In genomic region chrX:85676808-85677207, GRCm38 (mm10) we compare ENCODE assay signal across 10 mouse cellular contexts.
DNase-seq lines count a peak whose midpoint lies in the region; ATAC-seq and TF ChIP-seq lines count a peak whose summit lies in the region.
"Had no signal": no experiment of that assay in that cellular context is flagged by ENCODE, and none has a peak within 500 bp of the region (broad histone marks: within the 10 kb centered on the region; RNA-seq: fewer than 3 reads in every experiment).

No protein-coding gene starts in this region.

- no peaks in the 10 kb centered on the region for H3K36me3 ChIP-seq in kidney, embryonic 15.5 days
- no peaks in the 10 kb centered on the region for H3K36me3 ChIP-seq in ES-E14 (ENCODE audit: control insufficient read depth, insufficient read depth, low read length, poor library complexity, severe bottlenecking)
- no peaks in the 10 kb centered on the region for H3K36me3 ChIP-seq in midbrain, embryonic 14.5 days (ENCODE audit: control insufficient read depth, insufficient read depth, low read length)

- no peak for TF ChIP-seq POLR2A in cerebellum, adult 2 months (IDR thresholded peaks at IDR 0.05; ENCODE audit: borderline replicate concordance, insufficient read depth, low read length)

- no peak for ATAC-seq in kidney, embryonic 15.5 days (replicated peaks; ENCODE audit: low FRiP score)
- ATAC-seq in frontal cortex, adult (ENCODE audit: low TSS enrichment), result peak; percentile 57
- no peak; the same call in 1 of the 2 replicates for ATAC-seq in midbrain, embryonic 14.5 days (ENCODE audit: low FRiP score, low TSS enrichment)

- H3K4me3 ChIP-seq in kidney, embryonic 15.5 days (replicated peaks), result no peak overlapping the region
- no peak overlapping the region for H3K4me3 ChIP-seq in ES-E14 (ENCODE audit: insufficient read depth in 1 of 2, low read depth in 1 of 2, low read length in 2 of 2, poor library complexity in 1 of 2, severe bottlenecking in 1 of 2)
- H3K4me3 ChIP-seq in cerebellum, adult 2 months (replicated peaks; ENCODE audit: insufficient read depth, low read depth, low read length), result no peak overlapping the region
- H3K4me3 ChIP-seq in midbrain, embryonic 14.5 days (replicated peaks; ENCODE audit: low read depth, low read length), result no peak overlapping the region
- H3K4me3 ChIP-seq: erythroblast, embryonic 14.5 days had no signal

- H3K4me2 ChIP-seq in kidney, embryonic 15.5 days, result no peak overlapping the region
- no peak overlapping the region for H3K4me2 ChIP-seq in midbrain, embryonic 14.5 days (ENCODE audit: low read length)

- WGBS in kidney, embryonic 15.5 days, result 18% methylated on average over 7 of the region's 7 CpGs
- 14% methylated on average over 7 of the region's 7 CpGs for WGBS in cerebellum, adult 2 months
- 20% methylated on average over 6 of the region's 7 CpGs for WGBS in midbrain, embryonic 14.5 days

- in situ Hi-C loops in ES-E14 (cut with MboI; ENCODE audit: low sequenced_read_pairs in 2 of 2, unreplicated experiment in 2 of 2), result loop anchor here (10.0 to 25.0 kb wide), 2 partner anchors 235 to 238 kb away; no protein-coding TSS in a partner anchor

- no peaks in the 10 kb centered on the region for H3K9me3 ChIP-seq in kidney, embryonic 15.5 days (replicated peaks)
- no peaks in the 10 kb centered on the region for H3K9me3 ChIP-seq in ES-E14 (ENCODE audit: control insufficient read depth, insufficient read depth, low read depth, low read length)
- H3K9me3 ChIP-seq in midbrain, embryonic 14.5 days (ENCODE audit: control insufficient read depth, low read length), result no peaks in the 10 kb centered on the region

- DNase-seq in kidney, adult 18-20 months, result peak; percentile 41
- peak; percentile 20 for DNase-seq in ES-E14 (ENCODE audit: low read depth, low spot score)
- peak; percentile 10 to 26 for DNase-seq in cerebellum, adult 2 months
- peak; percentile 6 for DNase-seq in layer of hippocampus, adult 9-11 months
- peak; percentile 72 for DNase-seq in midbrain, embryonic 14.5 days
- peak; percentile 26 for DNase-seq in thymus, postnatal 14 days

- no peaks in the 10 kb centered on the region for H3K4me1 ChIP-seq in kidney, embryonic 15.5 days
- no peaks in the 10 kb centered on the region for H3K4me1 ChIP-seq in ES-E14 (ENCODE audit: control insufficient read depth in 2 of 2, insufficient read depth in 2 of 2, low read length in 2 of 2, poor library complexity in 1 of 2)
- H3K4me1 ChIP-seq in cerebellum, adult 2 months (ENCODE audit: control insufficient read depth, insufficient read depth, low read length), result no peaks in the 10 kb centered on the region
- no peaks in the 10 kb centered on the region for H3K4me1 ChIP-seq in midbrain, embryonic 14.5 days (ENCODE audit: control insufficient read depth, insufficient read depth, low read length)

- peak; percentile 46; the same call in 1 of the 2 replicates for TF ChIP-seq CTCF in cerebellum, adult 2 months (IDR thresholded peaks at IDR 0.05; ENCODE audit: borderline replicate concordance, insufficient read depth, low read depth, low read length)

- no peak overlapping the region for H3K27ac ChIP-seq in kidney, embryonic 15.5 days
- no peak overlapping the region for H3K27ac ChIP-seq in ES-E14 (ENCODE audit: insufficient read depth, low read depth, low read length, poor library complexity, severe bottlenecking)
- no peak overlapping the region for H3K27ac ChIP-seq in cerebellum, adult 2 months (ENCODE audit: insufficient read depth, low read length)
- H3K27ac ChIP-seq in midbrain, embryonic 14.5 days (replicated peaks; ENCODE audit: low read depth, low read length), result no peak overlapping the region
- H3K27ac ChIP-seq: macrophage had no signal

- H3K27me3 ChIP-seq in kidney, embryonic 15.5 days, result no peaks in the 10 kb centered on the region
- no peaks in the 10 kb centered on the region for H3K27me3 ChIP-seq in cerebellum, adult 2 months (ENCODE audit: control insufficient read depth, insufficient read depth, low read length)
- no peaks in the 10 kb centered on the region for H3K27me3 ChIP-seq in midbrain, embryonic 14.5 days (ENCODE audit: control insufficient read depth, insufficient read depth, low read length)

- no peak overlapping the region for H3K9ac ChIP-seq in kidney, embryonic 15.5 days
- H3K9ac ChIP-seq in ES-E14 (ENCODE audit: insufficient read depth, low read depth, low read length, poor library complexity, severe bottlenecking), result no peak overlapping the region
- H3K9ac ChIP-seq in midbrain, embryonic 14.5 days (replicated peaks; ENCODE audit: low read length), result no peak overlapping the region

TF ChIP-seq in ES-E14, 5 proteins besides CTCF, POLR2A, EP300 and RAD21:
- no peak for TF ChIP-seq ZNF384 (IDR thresholded peaks at IDR 0.05; ENCODE audit: low read depth, low read length)
- no peak for TF ChIP-seq CHD2 (IDR thresholded peaks at IDR 0.05; ENCODE audit: low read depth, low read length)
- TF ChIP-seq MAFK (IDR thresholded peaks at IDR 0.05; ENCODE audit: insufficient read depth, low read depth, low read length), result no peak
- peak; percentile 75 for TF ChIP-seq ZC3H11A (IDR thresholded peaks at IDR 0.05; ENCODE audit: borderline replicate concordance, low read depth, low read length)
- no peak for TF ChIP-seq HCFC1 (IDR thresholded peaks at IDR 0.05; ENCODE audit: borderline replicate concordance, insufficient read depth, low read length)
TF ChIP-seq in ES-E14: peak in this region for 1.

Comparison
In these comparisons a context has a peak if more than half of its experiments do, and no peak if none do; other contexts are left out.
1. DNase-seq: peak in every context shown above with its lines; median percentile 72 in midbrain, embryonic 14.5 days; 41 in kidney, adult 18-20 months; 26 in thymus, postnatal 14 days; 20 in ES-E14; 18 in cerebellum, adult 2 months; 6 in layer of hippocampus, adult 9-11 months.